Mouse (Mus musculus) left cerebral cortex, postnatal 14 days (tissue): ENCODE results near the gene Ift22. TPM values are rescaled to one million over a fixed set of nuclear protein-coding genes. Genes with fewer than 3 reads are reported as not detected.
A peak's percentile ranks its signal among the peaks of the same experiment; 100 is the strongest.
"Not testable (repeated sequence)": the region's sequence is repeated elsewhere in the genome, so short reads cannot be mapped to it uniquely, and the experiment has no call there.

Experiments
- DNase-seq, 2 experiments: peaks; one replicate each; pipeline ENCODE4 v3.0.0; 2021 to 2022; ENCODE audit warnings: low spot score in 2 of 2, mixed read lengths in 1 of 2
- intact Hi-C: fragments of 180-260 bp; cut with DNase I; formaldehyde crosslinking; loops from one replicate; pipeline ENCODE4 v1.15.1; 2025
- total RNA-seq, 2 experiments: library from RNA; stranded (reverse); gene quantifications; 2 replicates each; pipeline ENCODE4 v1.2.3; 2021

Gene Ift22
- total RNA-seq, 2 experiments from 2014 or later, result 98.1 to 110 TPM

GRCm38 (mm10) chr5:136939284-136939683, 31.3 kb downstream of the Ift22 start:
- intact Hi-C loops, result no loop called here
- DNase-seq, result no peak

- DNase-seq, intact Hi-C loops: not testable (repeated sequence)
Measured at GRCm38 (mm10) chr5:136940029-136940428, 32.1 kb downstream of the Ift22 start.

GRCm38 (mm10) chr5:136940845-136941560, 33.1 kb downstream of the Ift22 start:
- no peak for DNase-seq
- intact Hi-C loops, result no loop called here

GRCm38 (mm10) chr5:136942781-136943180, 34.8 kb downstream of the Ift22 start:
- intact Hi-C loops, result no loop called here
- DNase-seq, result no peak

- intact Hi-C loops, result no loop called here
- DNase-seq, result no peak
Measured at GRCm38 (mm10) chr5:136943382-136943781, 35.4 kb downstream of the Ift22 start.

GRCm38 (mm10) chr5:136945084-136945483, 37.1 kb downstream of the Ift22 start:
- DNase-seq, result no peak
- intact Hi-C loops, result no loop called here

GRCm38 (mm10) chr5:136947874-136948273, 39.9 kb downstream of the Ift22 start:
- DNase-seq, result no peak
- intact Hi-C loops, result no loop called here

- intact Hi-C loops, DNase-seq: not testable (repeated sequence)
Measured at GRCm38 (mm10) chr5:136949551-136950336, 41.8 kb downstream of the Ift22 start.

- DNase-seq, result no peak
- intact Hi-C loops, result no loop called here
Measured at GRCm38 (mm10) chr5:136950521-136950920, 42.6 kb downstream of the Ift22 start.

- no peak for DNase-seq
- intact Hi-C loops, result no loop called here
Measured at GRCm38 (mm10) chr5:136952153-136952552, 44.2 kb downstream of the Ift22 start.

- intact Hi-C loops, result no loop called here
- DNase-seq, result peak; percentile 95 to 96
Measured at GRCm38 (mm10) chr5:136953015-136953414, 45.1 kb downstream of the Ift22 start, which contains the start of gene Fis1. Fis1 (plus strand) TSS chr5:136953275.

GRCm38 (mm10) chr5:136953440-136953951, 45.5 kb downstream of the Ift22 start:
- intact Hi-C loops, result no loop called here
- peak; percentile 46 to 51 for DNase-seq

- no peak for DNase-seq
- intact Hi-C loops, result no loop called here
Measured at GRCm38 (mm10) chr5:136955622-136956021, 47.7 kb downstream of the Ift22 start.

- DNase-seq, result no peak
- intact Hi-C loops, result no loop called here
Measured at GRCm38 (mm10) chr5:136957250-136957649, 49.3 kb downstream of the Ift22 start.

- DNase-seq, result no peak
- intact Hi-C loops, result no loop called here
Measured at GRCm38 (mm10) chr5:136958991-136959605, 51.1 kb downstream of the Ift22 start.

- DNase-seq, result no peak
- intact Hi-C loops, result no loop called here
Measured at GRCm38 (mm10) chr5:136960053-136960452, 52.1 kb downstream of the Ift22 start.

- intact Hi-C loops, result no loop called here
- DNase-seq, result no peak
Measured at GRCm38 (mm10) chr5:136961334-136961982, 53.5 kb downstream of the Ift22 start.

- DNase-seq, result peak; percentile 86 to 91
- intact Hi-C loops, result no loop called here
Measured at GRCm38 (mm10) chr5:136961983-136962461, 54.1 kb downstream of the Ift22 start.

- intact Hi-C loops, result no loop called here
- DNase-seq, result peak; percentile 76 to 83
Measured at GRCm38 (mm10) chr5:136962501-136962900, 54.6 kb downstream of the Ift22 start.
